Mouse (Mus musculus): ENCODE measurements at regions not wholly inside any gene's neighbourhood (a gene's known extent, or its start where the extent isn't known, plus 50 kb on each side); places are given as distances from the start of the nearest gene placed in this dataset.

DNA sequence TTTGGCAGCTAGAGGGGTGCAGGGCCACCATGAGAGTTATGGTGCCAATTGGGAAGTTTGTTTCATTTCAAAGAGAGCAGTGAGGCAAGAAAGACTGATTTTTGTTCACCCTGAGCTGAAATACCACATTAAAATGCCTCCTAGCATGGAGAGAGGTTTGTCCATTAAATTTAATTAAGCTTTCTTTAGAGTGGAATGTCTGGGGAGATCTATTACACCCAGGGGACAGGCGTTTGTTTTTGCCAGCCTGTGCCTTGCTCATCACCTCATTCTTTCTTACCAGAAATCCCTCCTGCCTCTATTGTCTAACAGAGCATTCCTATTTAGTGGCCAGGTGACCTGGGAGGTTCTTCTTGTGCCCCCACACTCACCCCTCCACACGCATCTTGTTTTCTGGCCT lies 55.2 kb upstream of the Rcn1 start:
- no peak for DNase-seq

DNA sequence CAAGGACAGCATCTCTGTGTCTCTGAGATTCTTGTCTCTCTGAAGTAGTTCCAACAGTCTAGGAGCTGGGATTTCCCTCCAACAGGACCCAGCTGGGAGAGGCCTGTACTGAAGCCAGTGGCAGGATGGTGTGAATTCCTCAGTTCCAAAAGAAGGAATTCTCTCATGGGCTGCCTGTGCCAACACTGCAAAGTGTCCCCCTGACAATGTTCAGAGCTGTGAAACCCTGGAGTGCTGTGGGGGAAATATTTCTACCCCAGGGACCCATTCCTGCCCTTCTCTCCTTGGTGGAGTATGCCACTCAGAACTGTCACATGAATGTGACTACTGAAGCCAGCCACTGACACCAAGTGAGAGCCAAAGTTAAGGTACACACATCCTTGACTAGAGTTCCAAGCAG lies 55.7 kb upstream of the Rcn1 start:
- no peak for DNase-seq

DNA sequence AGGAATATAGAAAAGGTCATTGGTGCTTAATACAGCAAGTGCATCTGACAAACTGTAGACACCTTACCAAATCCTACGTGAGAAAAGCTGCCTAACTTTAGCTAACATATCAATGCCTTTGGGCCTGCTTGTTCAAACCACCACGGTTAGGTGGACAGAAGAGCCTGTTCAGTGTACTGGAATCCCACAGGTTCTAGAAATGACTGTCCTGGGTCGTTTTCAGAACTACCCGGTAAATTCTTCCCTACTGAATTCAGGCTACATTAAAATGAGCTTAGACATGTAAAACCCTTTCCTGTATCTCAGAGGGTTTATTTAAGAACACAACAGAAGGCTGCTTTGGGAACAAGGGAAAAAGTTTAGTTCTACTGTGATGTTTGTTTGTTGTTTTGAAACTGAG lies 59.5 kb upstream of the Rcn1 start:
- DNase-seq, result no peak

DNA sequence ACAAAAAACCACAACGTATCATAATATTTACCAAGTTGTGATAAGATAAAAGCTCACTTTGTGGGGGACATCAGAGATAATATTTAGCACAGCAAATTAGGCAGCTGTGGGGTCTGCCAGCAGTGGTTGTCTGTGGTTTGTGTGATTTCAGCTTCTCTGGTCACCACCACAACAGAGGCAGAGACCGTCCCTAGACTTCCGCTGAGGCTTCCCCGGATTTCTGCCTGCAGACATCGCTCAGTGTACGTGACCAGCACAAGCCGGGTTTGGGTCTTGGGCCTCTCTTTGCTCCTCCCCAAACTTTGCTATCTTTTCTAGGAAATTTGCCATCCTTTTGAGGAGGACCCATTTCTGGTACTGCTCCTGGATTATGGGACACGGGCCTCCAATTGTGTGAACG lies 60.4 kb upstream of the Rcn1 start:
- DNase-seq, result no peak

DNA sequence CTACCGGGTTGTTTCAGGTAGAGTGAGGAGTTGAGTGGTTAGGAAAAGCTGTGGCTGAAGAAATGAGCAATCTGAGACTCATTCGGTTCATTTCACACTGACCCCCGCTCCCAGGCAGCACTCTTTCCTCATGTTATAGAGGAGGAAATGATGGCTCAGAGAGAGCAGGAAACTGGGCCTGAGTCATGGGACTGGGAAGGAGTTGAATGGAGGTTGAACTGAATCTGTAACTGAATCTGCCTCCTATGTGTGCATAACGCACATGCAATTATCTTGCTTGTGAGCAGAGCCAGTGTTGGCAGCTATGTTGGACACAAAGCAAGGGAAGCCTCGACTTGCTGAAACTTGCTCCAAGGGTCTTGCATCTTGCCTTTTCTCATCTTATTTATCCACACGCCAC lies 66.5 kb upstream of the Rcn1 start:
- no peak for DNase-seq

DNA sequence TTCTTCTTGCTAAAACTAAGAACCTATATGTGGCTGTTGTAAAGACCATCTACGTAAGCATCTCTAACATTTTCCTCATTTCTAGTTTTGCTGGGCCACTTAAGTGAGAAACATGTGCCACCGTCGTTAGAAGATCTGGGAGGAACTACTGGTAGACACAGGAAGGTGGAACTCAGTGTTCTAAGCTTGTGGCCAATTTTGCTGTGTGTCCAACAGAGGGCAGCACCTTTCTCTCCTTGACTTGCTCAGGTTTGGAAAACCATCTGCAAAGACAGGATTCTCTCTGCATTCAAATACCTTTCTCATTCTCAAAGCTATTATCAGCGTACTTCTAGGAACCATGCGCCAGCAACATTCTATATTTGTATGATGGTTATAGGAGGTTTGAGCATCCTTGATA lies 69.8 kb upstream of the Rcn1 start:
- peak; percentile 35 for DNase-seq

DNA sequence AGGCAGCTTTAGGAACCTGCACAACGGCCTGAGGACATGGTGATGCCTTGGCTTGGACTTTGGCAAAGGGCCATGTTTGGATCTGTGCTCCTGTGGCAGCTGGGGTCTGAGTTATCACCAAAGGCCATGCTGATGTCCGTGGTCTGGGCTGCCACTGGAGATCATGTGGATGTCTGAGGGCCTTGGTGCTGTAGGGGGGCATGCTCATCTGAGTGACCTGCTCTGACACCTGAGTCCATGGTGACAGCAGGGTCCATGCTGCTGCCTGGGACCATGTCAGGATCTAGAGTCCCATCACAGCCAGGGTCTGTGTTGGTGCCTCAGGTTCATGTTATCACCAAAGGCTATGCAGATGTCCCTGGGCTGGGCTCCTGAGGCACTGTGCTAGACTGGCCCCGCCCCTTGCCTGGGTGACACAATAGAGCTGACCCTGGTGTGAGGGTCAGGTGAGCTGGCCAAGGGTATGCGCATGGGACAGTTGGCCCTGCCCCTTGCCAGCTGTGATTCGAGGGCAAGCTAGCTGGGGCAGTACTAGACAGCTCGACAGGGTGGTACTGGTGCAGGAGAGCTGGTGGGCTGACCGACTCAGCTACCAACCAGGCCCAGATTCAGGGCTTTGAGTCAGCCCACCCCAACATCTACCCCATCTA lies 77.0 kb upstream of the Rcn1 start:
- no peak for DNase-seq

DNA sequence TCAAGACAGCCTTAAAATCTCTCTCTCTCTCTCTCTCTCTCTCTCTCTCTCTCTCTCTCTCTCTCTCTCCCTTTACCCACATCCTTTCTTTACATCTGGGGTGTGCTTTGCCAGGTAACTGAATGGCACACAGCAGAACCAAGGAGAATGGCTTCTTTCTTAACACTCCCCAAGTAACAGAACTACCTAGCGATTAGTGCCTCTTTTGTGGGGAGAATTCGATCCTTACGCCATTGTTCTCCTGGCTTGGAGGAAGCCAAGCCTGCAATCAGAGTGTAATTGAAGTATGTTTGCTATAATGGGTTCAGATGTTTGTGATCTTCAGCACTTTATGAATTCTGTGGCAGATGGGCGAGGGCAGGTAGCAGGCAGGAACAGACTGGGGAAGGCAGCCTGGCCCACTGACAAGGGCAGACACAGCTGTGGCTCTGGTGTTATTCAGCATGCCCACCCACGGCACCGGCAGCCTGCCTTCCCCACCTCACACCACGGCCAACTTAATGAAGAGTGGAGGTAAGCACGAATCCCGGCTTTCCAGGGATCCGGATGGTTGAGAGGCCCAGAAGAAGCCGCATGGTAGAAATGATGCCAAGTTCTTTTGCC lies 83.0 kb upstream of the Rcn1 start:
- no peak for DNase-seq

DNA sequence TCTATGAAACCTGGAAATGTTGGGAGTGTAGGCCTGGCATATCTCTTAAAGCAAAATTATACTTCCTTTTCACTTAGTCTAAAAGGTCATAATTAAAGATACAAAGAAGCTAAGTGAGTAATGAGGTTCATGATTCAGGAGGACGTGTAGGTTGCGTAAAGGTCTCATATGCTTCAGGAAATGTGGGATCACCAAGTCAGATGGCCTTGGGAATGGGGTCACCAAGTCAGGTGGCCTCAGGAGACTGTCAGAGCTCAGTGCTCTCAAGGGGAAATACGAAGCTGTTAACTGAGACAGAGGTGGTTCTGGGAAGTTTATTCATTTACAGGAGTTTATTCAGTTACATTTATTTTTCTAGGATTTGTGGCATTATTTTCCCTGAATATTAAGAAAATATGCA lies 85.4 kb upstream of the Rcn1 start:
- DNase-seq, result no peak

DNA sequence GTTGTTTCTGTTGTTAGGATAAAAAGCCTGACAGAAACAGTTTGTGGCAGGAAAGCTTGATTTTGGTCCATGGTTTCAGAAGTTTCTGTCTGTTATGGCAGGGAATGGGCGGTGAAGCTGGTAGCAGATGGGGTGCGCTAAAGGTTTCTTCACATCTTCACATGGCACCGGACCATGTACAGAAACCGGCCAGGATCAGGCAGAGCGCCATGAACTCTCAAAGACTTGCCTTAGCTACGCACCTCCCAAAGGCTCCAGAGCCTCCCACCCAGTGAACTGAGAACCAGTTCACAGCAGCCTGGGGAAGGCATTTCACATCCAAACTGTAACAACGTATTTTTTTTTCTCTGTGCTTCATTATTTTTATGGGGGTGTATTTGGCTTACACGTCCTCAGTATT lies 86.2 kb upstream of the Rcn1 start:
- DNase-seq, result no peak

DNA sequence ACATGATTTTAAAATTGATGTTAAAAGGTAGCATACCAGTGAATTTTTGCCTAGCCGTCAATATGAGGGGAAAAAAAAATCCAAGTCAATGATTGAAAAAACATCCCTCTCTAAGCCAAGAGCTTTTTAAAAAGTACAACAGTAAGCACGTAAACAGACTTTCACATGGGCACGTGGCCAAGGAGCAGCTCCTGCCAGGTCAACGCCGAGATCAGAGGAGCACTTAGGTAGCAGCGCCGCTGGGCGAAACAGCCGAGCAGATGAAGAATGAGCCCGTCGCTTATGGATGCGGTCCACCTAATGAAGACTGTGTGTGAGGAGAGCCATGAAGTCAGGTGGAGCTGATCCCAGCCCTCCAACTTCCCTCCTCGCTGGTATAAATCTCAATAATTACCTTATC lies 96.7 kb upstream of the Rcn1 start:
- no peak for DNase-seq

DNA sequence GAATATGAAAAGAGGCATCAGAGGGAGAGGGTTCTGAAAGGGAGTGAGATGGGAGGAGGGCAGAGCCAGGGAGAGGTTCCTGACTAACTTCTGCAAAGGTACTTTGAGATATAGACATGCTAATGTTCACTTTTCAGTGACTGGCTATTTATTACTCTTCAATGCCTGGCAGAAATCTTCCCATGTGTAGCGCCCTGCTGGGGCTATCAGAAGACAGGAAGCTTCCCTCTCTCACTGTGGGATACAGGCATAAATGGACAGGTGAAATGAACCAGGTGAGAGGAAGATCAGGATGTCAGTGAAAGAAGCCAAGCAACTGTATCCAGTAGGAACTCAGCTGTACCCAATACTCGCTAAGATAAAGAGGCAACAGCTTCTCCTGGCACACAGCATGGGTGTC lies 105.1 kb upstream of the Rcn1 start:
- no peak for DNase-seq

DNA sequence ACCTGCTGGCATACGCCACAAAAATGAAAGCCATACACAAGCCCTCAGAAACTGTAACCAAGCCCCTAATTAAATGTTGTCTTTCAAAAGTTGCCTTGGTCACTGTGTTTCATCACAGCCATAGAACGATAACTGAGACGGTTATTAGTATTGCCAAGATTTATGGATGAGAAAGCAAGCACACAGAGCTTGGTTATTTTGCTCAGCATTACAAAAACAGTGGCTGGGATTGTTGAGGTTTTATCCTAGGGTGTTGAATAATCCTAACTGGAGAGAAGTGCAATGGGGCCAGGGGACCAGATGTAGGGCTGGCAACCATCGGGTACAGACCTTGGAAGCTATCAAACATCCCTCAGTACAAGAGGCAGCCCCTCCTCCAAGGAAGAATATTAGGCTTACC lies 106.4 kb upstream of the Rcn1 start:
- DNase-seq, result no peak

DNA sequence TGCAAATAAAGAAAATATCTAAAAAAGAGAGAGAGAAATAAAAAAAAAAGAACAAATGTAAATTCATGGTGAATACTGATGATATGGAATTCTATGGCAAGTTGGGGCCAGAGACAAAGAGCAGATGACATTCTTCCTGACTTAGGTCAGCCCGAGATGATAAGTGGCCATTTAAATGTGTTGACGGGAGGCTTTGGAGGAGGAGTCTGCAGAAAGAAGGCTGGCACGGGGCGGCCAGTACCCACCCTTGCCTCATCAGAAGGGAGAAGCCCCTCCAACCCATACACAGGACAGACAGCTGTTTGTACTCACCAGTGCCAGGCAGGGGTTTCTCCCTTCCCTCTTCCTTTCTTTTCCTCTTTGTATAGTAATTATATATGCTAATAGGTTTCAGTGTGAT lies 108.0 kb upstream of the Rcn1 start:
- DNase-seq, result no peak

DNA sequence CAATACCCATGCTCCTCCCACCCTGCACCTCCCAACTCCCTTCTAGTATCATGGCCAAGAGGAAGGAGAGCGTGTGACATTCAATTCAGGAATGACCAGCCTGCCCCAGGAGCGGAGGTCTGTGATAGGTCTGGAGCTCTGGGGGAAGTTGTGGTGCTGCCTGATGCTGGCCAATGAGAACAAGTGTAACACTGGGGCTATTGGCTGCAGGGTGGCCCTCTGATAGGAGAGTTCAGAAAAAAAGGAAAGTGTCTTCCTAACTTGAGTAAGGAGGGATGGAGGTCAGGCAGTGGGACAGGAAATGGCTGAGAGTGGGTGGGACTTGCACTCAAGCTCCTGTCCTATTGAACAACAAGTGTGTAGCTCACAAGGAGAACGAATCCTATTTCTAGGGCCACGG lies 111.7 kb upstream of the Rcn1 start:
- no peak for DNase-seq

DNA sequence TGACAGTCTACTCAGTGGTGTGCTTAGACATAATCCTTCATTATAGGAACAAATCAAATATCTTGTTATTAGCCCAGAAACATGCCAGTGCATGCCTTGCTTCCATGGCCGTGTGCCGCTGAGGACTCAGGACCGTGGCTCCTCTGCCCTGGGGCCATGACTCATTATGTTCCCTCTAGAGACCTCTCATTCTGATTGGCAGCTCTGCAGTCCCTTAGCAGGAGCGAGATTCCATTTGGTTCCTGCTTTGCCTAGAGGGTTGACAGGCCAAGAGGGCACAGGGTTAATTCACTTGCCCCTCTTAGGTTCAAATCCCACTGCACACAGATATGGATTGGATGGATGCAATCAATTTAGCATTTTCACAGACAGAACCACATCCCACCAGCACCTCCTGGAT lies 112.6 kb upstream of the Rcn1 start:
- DNase-seq, result no peak

DNA sequence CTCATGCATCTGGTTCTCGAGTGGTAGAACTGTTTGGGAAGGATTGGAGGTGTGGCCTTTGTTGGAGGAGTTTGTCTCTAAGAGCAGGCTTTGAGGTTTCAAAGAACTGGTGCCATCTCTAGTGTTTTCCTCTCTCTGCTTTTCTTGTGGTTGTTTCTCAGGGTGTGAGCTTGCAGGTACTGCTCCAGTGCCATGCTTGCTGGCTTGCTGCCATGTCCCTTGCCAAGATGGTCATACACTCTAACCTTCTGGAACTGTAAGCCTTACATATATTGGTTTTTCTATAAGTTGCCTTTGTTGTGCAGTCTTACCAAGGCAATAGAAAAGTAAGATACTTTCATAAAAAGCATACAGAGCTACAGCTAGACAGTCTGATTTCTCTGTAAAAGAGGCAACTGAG lies 115.1 kb upstream of the Rcn1 start:
- no peak for DNase-seq

DNA sequence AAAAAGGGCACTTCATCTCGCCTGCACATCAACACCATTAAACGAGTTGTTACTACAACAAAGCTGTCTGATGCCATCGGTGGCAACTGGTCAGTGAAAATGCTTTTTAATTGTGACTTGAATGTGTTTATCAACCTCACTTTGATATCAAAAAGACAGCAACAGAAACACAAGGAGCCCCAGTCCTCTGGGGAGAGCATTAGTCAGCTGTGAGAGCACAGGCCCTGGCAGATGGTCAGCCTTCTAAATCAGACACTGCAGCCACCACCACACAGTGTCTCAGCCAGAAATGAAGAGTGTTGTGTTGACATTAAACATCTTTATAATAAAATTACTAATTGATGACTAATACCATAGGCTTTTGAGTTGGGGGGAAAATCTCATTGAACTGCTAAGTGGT lies 115.8 kb upstream of the Rcn1 start:
- no peak for DNase-seq

DNA sequence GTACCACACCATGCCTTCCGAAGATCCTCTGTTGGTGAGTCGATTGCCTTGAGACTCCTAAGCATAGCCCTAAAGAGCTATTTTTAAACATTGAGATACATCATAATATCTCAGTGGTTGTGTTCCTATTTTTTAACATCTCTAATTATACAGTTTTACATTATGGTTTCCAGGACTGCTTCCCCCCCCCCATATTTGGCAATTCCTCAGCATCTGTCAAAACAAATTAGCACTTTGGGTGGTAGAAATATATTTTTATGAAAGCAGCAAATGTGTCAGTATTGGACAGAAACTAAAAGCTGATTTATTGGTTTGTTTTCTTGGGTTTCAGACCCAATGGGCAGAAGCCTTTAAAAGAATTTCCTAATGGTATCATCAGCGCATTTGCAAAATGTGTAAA lies 116.2 kb upstream of the Rcn1 start:
- DNase-seq, result no peak

DNA sequence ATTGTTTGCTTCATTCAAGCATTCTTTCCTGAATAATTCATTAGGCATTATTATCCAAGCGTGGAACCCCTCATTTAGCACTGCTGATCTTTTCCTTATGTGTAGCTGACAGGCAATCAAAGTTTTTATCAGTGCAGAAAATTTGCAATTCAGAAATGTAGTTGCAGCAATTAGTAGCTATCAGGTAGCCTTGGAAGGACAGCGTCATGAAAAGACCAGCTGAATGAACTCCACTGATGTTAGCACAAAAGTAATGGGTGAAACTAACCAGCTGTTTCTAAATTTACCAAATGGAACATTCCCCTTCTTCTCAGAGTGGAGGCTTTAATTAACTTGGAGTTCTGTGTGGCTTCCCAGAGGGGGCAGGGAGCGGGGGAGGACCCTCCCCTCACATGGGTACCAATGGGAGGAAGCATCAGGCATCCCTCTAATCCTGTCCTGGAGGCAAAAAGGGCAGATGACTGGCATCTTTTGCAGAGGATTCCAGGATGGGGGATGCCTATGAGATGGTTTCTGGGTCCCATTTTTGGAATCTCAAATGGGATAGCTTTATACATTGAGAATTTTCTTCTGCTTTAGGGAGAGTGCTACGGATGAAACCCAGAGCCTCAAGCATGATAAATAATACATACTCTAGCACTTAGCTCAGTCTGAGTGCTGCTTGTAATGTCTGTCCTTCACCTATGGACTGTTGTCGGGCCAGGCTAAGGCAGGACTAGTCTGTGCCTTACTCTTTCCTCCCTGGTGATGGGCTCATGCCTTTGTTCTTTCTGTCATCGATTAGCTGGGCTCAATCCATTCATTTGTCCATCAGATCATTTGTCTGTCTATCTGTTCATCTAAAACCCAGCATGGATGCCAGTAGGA lies 117.4 kb upstream of the Rcn1 start:
- no peak for DNase-seq

DNA sequence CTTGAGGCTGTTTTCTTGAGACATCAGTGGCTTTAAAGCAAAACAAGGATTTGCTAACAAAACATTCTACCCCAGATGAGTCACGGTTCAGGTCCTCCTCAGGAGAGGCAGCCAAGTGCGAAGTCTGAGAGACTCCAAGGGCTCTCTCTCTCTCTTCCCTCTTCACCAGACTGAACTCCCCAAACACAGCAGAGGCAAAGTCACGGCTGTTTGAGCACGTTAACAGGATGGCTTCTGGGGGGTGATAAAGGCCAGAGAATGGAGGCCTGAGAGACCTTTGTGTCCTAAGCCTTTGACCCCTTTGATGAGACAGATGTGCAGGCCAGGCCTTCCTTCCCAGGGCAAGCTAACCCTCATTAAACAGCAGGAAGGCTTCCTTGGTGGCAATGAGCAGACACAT lies 122.7 kb upstream of the Rcn1 start:
- DNase-seq, result no peak

DNA sequence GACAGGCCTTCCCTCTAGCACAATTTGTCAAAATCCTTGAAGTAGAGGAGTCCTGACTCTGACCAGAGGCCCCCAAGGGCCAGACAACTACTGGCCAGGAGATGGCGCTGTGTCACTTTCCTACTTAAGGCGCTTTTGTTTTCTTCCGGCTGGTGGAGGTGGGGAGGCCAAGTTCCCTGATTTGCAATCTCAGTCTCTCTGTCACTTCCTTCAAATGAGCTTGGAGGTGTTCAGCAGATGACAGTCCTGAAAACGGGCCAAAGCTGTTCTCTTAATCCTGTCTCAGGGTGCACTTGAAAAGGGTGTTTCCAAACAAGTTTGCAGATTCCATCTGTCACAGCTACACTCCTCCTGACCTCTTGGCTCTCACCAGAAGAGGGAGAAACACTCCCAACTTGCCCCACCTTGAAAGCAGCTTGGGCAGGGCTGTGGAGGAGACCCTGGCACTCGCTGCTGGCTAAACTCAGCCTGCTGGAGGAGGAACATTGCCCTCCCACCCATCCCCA lies 124.2 kb upstream of the Rcn1 start:
- peak; percentile 50 for DNase-seq

DNA sequence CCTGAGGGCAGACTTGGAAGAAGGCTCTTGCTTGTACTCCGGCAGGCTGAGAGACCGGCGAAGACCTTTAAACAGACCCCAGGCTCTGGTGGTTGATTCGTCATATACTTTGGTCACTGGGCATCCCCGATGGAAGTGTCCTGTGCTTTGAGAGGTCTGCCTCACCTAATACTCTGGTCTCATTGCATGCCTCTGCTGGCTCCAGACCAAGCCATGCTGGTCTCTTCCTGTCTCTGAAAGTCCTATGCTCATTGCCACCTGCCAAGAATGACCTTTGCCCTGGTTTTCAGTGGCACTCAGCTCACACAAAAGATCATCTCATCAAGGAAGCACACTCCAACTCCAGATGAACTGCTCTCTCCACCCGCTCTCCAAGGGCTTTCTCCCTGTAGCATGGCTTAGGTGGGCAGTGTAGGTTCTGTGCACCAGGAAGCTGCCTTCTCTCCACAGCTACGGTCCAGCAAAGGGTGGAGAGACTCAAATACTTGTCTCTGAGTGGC lies 126.0 kb upstream of the Rcn1 start:
- no peak for DNase-seq

DNA sequence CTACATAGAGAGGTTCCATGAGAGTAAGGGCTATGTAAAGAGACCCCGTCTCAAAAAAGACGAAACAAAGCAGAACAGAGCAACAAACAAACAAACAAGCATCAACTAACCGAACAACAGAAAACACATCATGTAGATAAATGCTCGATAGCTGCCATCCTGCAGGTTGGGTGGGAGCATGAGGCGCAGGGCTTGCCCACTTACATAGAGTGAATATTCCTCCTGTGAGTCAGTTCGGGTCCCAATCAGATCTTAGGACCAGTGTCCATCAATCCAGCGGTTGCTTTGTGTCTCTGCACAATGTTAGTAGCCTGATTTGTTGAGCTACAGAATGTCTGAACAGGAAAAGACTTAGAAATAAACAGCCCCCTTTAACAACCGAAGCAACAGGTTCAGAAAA lies 129.4 kb upstream of the Rcn1 start:
- DNase-seq, result no peak
